Mouse (Mus musculus): ENCODE results near the gene Gm42906. TPM values are rescaled to one million over a fixed set of nuclear protein-coding genes. Genes with fewer than 3 reads are reported as not detected.

Gene Gm42906
- polyA plus RNA-seq, 1 experiment: 1.2 TPM

- DNase-seq (ENCODE audit: low spot score): no peak
Measured at GRCm38 (mm10) chr5:151024483-151024882, 403.5 kb downstream of the Gm42906 start.

- DNase-seq (ENCODE audit: low spot score): no peak
Measured at GRCm38 (mm10) chr5:151023461-151023860, 404.5 kb downstream of the Gm42906 start.

- DNase-seq (ENCODE audit: low spot score): no peak
Measured at GRCm38 (mm10) chr5:151022939-151023338, 405.0 kb downstream of the Gm42906 start.

- no peak for DNase-seq (ENCODE audit: low spot score)
Measured at GRCm38 (mm10) chr5:151022026-151022425, 405.9 kb downstream of the Gm42906 start.

GRCm38 (mm10) chr5:151020831-151021230 is 407.1 kb downstream of the Gm42906 start:
- DNase-seq (ENCODE audit: low spot score): no peak

GRCm38 (mm10) chr5:151020031-151020820 is 407.7 kb downstream of the Gm42906 start:
- no peak for DNase-seq (ENCODE audit: low spot score)

- no peak for DNase-seq (ENCODE audit: low spot score)
Measured at GRCm38 (mm10) chr5:151018959-151019358, 409.0 kb downstream of the Gm42906 start.

- no peak for DNase-seq (ENCODE audit: low spot score)
Measured at GRCm38 (mm10) chr5:151018450-151018849, 409.5 kb downstream of the Gm42906 start.

Other genes with a start within 250 kb of the Gm42906 start
- gene Stard13, start 194.3 kb downstream of the Gm42906 start, polyA plus RNA-seq (2012; rRNA removed): 24.8 and 27.0 TPM in 2 replicates
- 0.04 TPM in 1 of 2 replicates, not detected in the other for gene Vmn2r18, start 177.9 kb upstream of the Gm42906 start, polyA plus RNA-seq (2012; rRNA removed)
- 22.5 and 24.7 TPM in 2 replicates for gene Rfc3, start 223.1 kb upstream of the Gm42906 start, polyA plus RNA-seq (2012; rRNA removed)

Measured in urinary bladder, adult 2 months (tissue).